Mouse (Mus musculus): ENCODE measurements around the gene Folr1. TPM values are rescaled to one million over a fixed set of nuclear protein-coding genes. Genes with fewer than 3 reads are reported as not detected.

Folr1 gene
- 121 and 149 TPM in 2 replicates for polyA plus RNA-seq (2015; fragmentation: Nextera tagmentation; extraction: Ambion mirVana)

DNA sequence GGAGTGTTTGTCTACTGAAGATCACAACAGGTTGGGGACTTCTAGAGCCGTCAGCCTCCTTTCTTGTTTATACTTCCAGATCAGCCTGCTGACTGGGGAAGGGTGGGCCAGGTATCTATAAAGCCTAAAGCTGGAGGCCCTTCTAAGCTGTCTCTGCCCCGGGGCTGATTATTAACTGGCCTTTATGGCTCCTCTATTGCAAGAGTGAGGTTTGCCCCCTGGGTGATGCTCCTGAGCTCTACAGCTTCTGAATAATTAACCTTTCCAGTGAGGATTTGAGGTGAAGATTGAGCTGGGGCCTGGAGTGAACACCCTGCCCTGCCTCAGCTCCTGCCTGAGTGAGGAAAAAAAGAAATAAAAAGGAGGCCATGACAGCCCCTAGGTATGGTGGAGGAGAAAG, at the start of gene Folr1:
Gene Folr1, minus strand, starts transcription at position 160 of the 400 bp plus-strand sequence.
- WGBS = 39% methylated on average over 2 of the region's 2 CpGs
- Histone ChIP-seq H3K9ac (peak within 1 kb of the TSS; percentile 28; the same call in 1 of the 2 replicates), H3K36me3 (no peaks in the 10 kb centered on the region), H3K9me3 (no peaks in the 10 kb centered on the region), H3K4me1 (replicated peaks) (peaks cover 9% of the 10 kb centered on the region; the same call in 1 of the 2 replicates), H3K4me3 (replicated peaks) (peak within 1 kb of the TSS; percentile 37), H3K27ac (peak within 1 kb of the TSS; percentile 84), H3K27me3 (replicated peaks) (no peaks in the 10 kb centered on the region), H3K4me2 (replicated peaks) (peak within 1 kb of the TSS; percentile 33)
- peak; percentile 94 for ATAC-seq

DNA sequence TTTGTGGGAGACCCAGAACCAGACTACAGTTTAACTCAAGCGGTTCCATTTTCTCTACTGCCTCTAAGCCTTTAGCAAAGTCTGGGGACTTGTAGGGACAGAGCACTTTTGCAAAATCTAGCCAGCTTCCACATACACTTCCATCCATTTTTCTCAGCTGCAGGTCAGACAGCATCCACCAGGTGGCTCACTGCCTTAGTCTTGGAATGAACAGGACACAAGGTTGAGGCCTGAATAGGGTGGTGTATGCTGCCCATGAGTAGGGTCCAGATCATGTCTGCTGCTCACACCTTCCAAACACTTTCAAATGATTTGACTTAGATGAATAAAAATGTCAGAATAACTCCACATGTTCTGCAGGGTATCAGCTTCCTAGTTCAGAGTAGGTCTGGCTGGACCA, 47.5 kb upstream of the Folr1 start:
- peak; percentile 68; the same call in 1 of the 2 replicates for ATAC-seq
- Histone ChIP-seq H3K4me2 (replicated peaks) (no peak overlapping the region), H3K27me3 (replicated peaks) (no peaks in the 10 kb centered on the region), H3K27ac (no peak overlapping the region), H3K9me3 (no peaks in the 10 kb centered on the region), H3K9ac (no peak overlapping the region), H3K4me1 (replicated peaks) (no peaks in the 10 kb centered on the region), H3K36me3 (peaks cover 9% of the 10 kb centered on the region; the same call in 1 of the 2 replicates), H3K4me3 (replicated peaks) (no peak overlapping the region)
- WGBS = 14% methylated on average over 1 of the region's 1 CpGs

DNA sequence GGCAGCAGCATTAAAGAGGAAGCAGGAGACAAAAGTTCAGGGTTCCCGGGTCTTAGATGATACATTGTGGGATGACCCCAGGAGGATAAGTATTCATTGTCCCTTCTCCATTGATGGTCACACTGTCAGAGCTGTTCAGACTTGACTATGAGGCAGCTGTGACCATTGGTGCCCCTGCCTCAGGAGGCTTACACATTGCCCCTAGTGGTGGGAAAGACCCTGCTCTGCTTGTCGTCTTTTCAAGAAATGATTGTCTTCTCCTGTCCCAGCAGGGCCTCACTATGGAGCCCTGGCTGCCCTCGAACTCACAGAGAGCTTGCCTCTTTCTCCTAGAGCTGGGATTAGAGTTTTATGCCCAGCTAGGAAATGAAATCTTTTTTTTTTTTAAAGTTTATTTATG, 41.4 kb upstream of the Folr1 start:
- Histone ChIP-seq H3K4me1 (replicated peaks) (peaks cover 6% of the 10 kb centered on the region), H3K9ac (no peak overlapping the region), H3K27ac (no peak overlapping the region), H3K27me3 (replicated peaks) (no peaks in the 10 kb centered on the region), H3K9me3 (no peaks in the 10 kb centered on the region), H3K4me2 (replicated peaks) (no peak overlapping the region), H3K36me3 (peaks cover 31% of the 10 kb centered on the region), H3K4me3 (replicated peaks) (no peak overlapping the region)
- WGBS = 67% methylated on average over 3 of the region's 3 CpGs
- no peak for ATAC-seq

DNA sequence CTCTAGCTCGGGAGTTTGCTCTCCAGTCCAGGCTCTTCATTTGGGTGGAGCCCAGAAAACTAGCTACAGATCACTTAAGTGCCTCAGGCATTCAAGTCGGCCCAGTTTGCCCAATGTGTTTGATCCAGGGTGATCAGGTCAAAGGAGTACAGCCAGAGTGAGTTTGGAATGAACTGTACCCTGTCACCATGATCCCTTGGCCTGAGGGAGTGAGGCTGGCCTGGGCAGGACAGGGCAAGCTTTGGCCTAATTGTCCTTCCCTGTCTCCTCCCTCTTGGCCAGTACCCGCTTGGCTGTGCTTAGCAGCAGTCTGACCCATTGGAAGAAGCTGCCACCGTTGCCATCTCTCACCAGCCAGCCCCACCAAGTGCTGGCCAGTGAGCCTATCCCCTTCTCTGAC, 39.5 kb upstream of the Folr1 start:
- no peak for ATAC-seq
- no peaks in the 10 kb centered on the region for H3K27me3 ChIP-seq (replicated peaks)
- no peak overlapping the region for H3K4me2 ChIP-seq (replicated peaks)
- no peaks in the 10 kb centered on the region for H3K9me3 ChIP-seq
- H3K36me3 ChIP-seq = peaks cover 31% of the 10 kb centered on the region
- no peak overlapping the region for H3K9ac ChIP-seq
- no peak overlapping the region for H3K4me3 ChIP-seq (replicated peaks)
- H3K27ac ChIP-seq = no peak overlapping the region
- WGBS = 87% methylated on average over 4 of the region's 4 CpGs
- peaks cover 10% of the 10 kb centered on the region for H3K4me1 ChIP-seq (replicated peaks)

DNA sequence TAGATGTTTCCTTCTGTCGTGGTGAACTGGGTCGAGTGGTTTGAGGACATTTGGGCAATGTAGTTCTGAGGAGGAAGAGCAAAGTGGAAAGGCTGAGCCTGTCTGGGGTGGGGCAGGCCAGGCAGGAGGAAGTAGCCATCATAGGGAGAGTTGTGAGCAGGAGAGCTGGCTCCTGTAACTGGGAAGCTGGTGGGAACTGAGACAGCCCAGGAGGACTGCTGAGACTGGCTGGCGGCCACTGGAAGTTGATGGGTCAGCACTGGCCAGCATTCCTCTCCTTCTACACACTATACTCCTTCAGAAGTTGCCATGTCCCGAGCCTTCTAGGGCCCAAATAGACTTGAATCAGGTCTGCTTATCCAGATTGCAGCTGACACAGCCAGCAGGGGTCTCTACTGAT, 37.8 kb upstream of the Folr1 start:
- H3K4me1 ChIP-seq (replicated peaks) = peaks cover 10% of the 10 kb centered on the region
- no peaks in the 10 kb centered on the region for H3K27me3 ChIP-seq (replicated peaks)
- WGBS = 64% methylated on average over 4 of the region's 4 CpGs
- ATAC-seq = no peak
- no peak overlapping the region for H3K4me3 ChIP-seq (replicated peaks)
- H3K4me2 ChIP-seq (replicated peaks) = peak overlapping the region; percentile 22; the same call in 1 of the 2 replicates
- peak overlapping the region; percentile 40; the same call in 1 of the 2 replicates for H3K27ac ChIP-seq
- H3K36me3 ChIP-seq = peaks cover 25% of the 10 kb centered on the region
- no peak overlapping the region for H3K9ac ChIP-seq
- no peaks in the 10 kb centered on the region for H3K9me3 ChIP-seq

DNA sequence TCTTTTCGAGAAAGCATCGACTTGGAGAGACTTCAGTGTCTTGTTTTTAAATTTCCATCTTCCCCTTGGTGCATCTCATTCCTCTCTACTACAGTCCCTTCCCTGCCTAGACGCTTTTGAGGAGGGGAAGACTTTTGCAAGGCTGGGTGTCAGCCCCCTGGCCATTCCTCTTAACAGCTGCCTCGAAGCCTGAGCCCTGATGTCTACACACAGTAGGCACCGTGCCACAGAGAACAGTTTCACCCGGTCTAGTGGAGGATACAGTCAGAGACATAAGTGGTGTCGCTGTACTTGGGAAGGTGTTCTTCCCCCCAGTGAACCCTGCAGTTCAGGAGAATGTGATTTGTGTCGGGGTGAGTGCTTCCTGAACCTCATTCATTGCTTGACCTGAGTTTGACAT, 36.1 kb upstream of the Folr1 start:
- no peak for ATAC-seq
- H3K9ac ChIP-seq = peak overlapping the region; percentile 95
- no peaks in the 10 kb centered on the region for H3K9me3 ChIP-seq
- H3K4me1 ChIP-seq (replicated peaks) = peaks cover 10% of the 10 kb centered on the region
- WGBS = 58% methylated on average over 8 of the region's 8 CpGs
- H3K4me3 ChIP-seq (replicated peaks) = peak overlapping the region; percentile 81
- H3K27me3 ChIP-seq (replicated peaks) = no peaks in the 10 kb centered on the region
- H3K27ac ChIP-seq = peak overlapping the region; percentile 96; the same call in 1 of the 2 replicates
- H3K4me2 ChIP-seq (replicated peaks) = peak overlapping the region; percentile 62
- H3K36me3 ChIP-seq = peaks cover 9% of the 10 kb centered on the region; the same call in 1 of the 2 replicates

DNA sequence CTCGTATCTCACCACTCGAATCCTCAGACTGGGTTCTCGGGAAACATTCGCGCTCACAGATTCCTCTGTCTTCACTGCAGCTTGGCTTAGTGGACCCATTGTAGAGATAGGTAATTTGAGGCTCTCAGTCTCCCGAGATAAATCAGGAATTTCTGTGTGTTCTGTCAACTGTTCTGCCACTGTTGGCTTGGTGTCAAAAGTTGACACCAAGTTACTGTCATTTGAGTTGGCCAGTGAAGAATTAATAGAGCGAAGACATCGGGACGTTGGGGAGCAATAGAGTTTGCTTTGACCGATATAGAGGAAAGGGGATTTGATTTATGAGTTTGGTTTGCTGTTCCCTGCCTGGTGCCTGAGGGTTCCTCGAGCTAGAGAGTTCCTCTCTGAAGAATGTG, 35.7 kb upstream of the Folr1 start, which contains the start of gene Tomt:
Gene Tomt, minus strand, starts transcription at position 73 of the 395 bp plus-strand sequence.
- WGBS = 9% methylated on average over 11 of the region's 11 CpGs
- peak within 1 kb of the TSS; percentile 95 for H3K9ac ChIP-seq
- peaks cover 9% of the 10 kb centered on the region; the same call in 1 of the 2 replicates for H3K36me3 ChIP-seq
- peak within 1 kb of the TSS; percentile 96 for H3K27ac ChIP-seq
- H3K27me3 ChIP-seq (replicated peaks) = no peaks in the 10 kb centered on the region
- H3K4me1 ChIP-seq (replicated peaks) = peaks cover 10% of the 10 kb centered on the region
- H3K9me3 ChIP-seq = no peaks in the 10 kb centered on the region
- H3K4me2 ChIP-seq (replicated peaks) = peak within 1 kb of the TSS; percentile 69
- no peak for ATAC-seq
- peak within 1 kb of the TSS; percentile 81 for H3K4me3 ChIP-seq (replicated peaks)

DNA sequence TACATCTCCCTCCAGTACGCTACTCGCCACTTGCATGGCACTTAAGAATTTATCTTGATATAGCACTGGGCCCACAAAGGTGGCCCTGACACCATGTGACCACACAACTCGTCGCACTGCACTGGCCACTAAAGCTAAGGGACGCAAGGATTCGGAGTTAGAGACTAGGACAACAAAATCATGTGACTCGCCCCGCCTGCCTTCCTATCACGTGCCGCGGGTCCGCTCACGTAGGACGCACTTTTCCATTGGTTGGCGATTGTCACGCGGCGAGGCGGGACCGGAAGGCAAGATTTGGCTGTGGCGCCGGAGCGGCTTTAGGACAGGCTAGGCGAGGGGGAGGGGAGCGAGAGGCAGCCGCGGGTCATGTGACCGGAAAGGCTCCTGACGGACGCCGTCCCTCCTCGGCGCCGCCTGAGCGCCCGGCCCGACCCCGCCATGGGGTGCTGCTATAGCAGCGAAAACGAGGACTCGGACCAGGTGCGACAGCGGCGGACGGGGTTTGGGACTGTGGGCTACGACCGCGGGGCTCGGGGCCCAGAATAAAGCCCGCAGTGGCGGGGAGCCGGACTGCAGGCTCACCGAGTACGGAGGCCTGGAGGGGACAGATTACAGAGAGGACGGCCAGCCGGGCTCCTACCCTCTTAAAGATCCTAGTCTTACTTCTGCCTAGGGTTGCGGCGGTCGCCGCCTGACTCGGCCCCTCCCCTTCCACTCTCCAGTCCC, 35.1 kb upstream of the Folr1 start, which contains the start of gene Lamtor1:
Gene Lamtor1, plus strand, starts transcription at position 344 of the 726 bp plus-strand sequence.
- H3K27me3 ChIP-seq (replicated peaks) = no peaks in the 10 kb centered on the region
- H3K4me3 ChIP-seq (replicated peaks) = peak within 1 kb of the TSS; percentile 81
- peaks cover 5% of the 10 kb centered on the region; the same call in 1 of the 2 replicates for H3K36me3 ChIP-seq
- peak within 1 kb of the TSS; percentile 95 for H3K9ac ChIP-seq
- under 1% methylated on average over 61 of the region's 61 CpGs for WGBS
- peak within 1 kb of the TSS; percentile 96 for H3K27ac ChIP-seq
- no peaks in the 10 kb centered on the region for H3K9me3 ChIP-seq
- peak; percentile 99 for ATAC-seq
- peak within 1 kb of the TSS; percentile 69 for H3K4me2 ChIP-seq (replicated peaks)
- H3K4me1 ChIP-seq (replicated peaks) = peaks cover 10% of the 10 kb centered on the region

DNA sequence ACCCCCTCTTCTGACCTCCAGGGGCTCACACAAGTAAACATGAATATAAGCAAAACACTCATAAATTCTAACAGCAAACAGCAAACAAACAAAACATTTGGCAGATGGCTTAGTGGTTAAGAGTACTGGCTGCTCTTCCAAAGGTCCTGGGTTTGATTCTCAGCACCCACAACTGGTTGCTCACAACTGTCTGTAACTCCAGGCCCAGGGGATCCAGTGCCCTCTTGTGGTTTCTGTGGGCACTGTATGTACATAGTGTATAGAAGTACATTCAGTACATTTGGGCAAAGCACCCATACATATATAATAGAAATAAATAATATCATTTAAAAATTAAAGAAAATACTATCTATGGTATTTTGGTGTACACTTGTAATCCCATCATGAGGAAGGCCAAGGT, 32.3 kb upstream of the Folr1 start:
- H3K4me1 ChIP-seq (replicated peaks) = peaks cover 5% of the 10 kb centered on the region
- ATAC-seq = no peak
- no peak overlapping the region for H3K9ac ChIP-seq
- no peaks in the 10 kb centered on the region for H3K36me3 ChIP-seq
- no peaks in the 10 kb centered on the region for H3K27me3 ChIP-seq (replicated peaks)
- no peak overlapping the region for H3K4me3 ChIP-seq (replicated peaks)
- no peaks in the 10 kb centered on the region for H3K9me3 ChIP-seq
- no peak overlapping the region for H3K4me2 ChIP-seq (replicated peaks)
- H3K27ac ChIP-seq = no peak overlapping the region

DNA sequence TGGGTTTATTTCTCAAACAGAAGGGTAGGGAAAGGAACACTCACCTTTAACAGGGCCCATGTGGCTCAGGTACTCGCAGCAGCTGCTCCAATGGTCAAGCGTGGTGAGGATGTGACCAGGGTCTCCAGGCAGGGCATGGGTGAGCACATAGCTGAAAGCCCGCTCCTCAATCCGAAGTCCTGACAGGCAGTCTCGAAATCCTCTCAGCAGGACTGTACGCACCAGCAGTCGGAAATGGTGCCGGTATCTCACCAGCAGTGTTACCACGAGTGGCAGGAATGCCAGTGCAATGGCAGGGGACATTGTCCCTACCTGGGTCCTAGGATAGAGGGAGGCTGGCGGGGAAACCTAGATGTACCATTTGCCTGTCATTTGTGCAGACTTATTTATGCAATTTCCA, 31.4 kb upstream of the Folr1 start:
- H3K36me3 ChIP-seq = no peaks in the 10 kb centered on the region
- no peaks in the 10 kb centered on the region for H3K27me3 ChIP-seq (replicated peaks)
- no peak overlapping the region for H3K9ac ChIP-seq
- no peak overlapping the region for H3K4me3 ChIP-seq (replicated peaks)
- H3K9me3 ChIP-seq = no peaks in the 10 kb centered on the region
- H3K4me2 ChIP-seq (replicated peaks) = no peak overlapping the region
- H3K27ac ChIP-seq = no peak overlapping the region
- no peak for ATAC-seq
- peaks cover 4% of the 10 kb centered on the region for H3K4me1 ChIP-seq (replicated peaks)
- WGBS = 91% methylated on average over 10 of the region's 10 CpGs

DNA sequence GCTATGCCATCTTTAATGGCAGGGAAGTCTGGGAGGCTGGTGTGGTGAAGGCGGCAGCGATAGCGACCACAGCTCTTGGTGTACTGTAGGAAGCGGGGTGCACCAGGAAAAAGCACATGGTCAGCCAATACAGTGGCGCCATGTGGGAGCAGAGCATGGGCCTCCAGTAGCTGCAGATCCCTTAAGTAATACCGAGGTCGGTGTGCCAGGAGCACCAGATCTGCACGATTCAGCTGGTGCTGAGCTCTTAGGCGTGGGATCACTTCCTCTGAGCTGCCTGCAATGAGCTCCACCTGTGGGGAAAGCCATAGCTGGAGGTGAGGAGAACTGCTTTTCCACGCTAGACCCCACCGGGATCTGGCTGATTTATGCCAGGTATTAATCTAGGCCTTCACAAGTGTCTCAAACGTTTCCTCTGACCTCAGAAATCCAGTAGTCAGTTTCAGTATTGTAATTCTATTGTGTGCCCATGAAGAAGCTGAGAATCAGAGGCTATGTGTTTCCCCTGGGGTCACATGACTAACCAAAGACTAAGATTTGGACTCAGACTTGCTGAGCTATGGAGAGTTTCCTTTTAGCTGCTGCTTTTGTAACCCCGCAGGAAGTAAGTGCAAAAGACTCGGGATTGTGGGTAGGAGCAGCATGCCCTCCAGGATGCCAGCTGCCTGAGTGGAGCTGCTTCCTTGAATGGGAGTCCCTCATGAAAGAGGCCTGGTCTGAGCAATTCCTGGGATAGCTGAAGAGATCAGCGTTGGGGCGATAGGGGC, 29.9 kb upstream of the Folr1 start:
- 88% methylated on average over 16 of the region's 16 CpGs for WGBS
- Histone ChIP-seq H3K4me3 (replicated peaks) (no peak overlapping the region), H3K4me2 (replicated peaks) (no peak overlapping the region), H3K27ac (no peak overlapping the region), H3K27me3 (replicated peaks) (no peaks in the 10 kb centered on the region), H3K4me1 (replicated peaks) (no peaks in the 10 kb centered on the region; the same call in 1 of the 2 replicates), H3K9ac (no peak overlapping the region), H3K9me3 (no peaks in the 10 kb centered on the region), H3K36me3 (no peaks in the 10 kb centered on the region)
- ATAC-seq = no peak
